Mouse (Mus musculus) C2C12 (cell line): ENCODE data around the gene Hist1h3b. TPM values are rescaled to one million over a fixed set of nuclear protein-coding genes. Genes with fewer than 3 reads are reported as not detected.
"Not testable (repeated sequence)": the region's sequence is repeated elsewhere in the genome, so short reads cannot be mapped to it uniquely, and the experiment has no call there.

Source experiments
- H3K27me3 ChIP-seq: one replicate; pipeline ENCODE4 v1.6.1; 2011; ENCODE audit not compliant: control insufficient read depth, insufficient read depth, insufficient read length
- H3K36me3 ChIP-seq: one replicate; pipeline ENCODE4 v1.6.1; 2011; ENCODE audit not compliant: control insufficient read depth, insufficient read depth
- H3K4me3 ChIP-seq: one replicate; pipeline ENCODE4 v1.5.1; 2011; ENCODE audit warnings: mild to moderate bottlenecking, control low read depth; ENCODE audit not compliant: poor library complexity, insufficient read depth, severe bottlenecking
- H3K79me2 ChIP-seq: one replicate; pipeline ENCODE4 v1.6.1; 2011; ENCODE audit not compliant: control insufficient read depth, insufficient read depth
- H3K79me3 ChIP-seq: one replicate; pipeline ENCODE4 v1.6.1; 2011; ENCODE audit warnings: low read depth, control low read depth
- H3ac ChIP-seq: one replicate; pipeline ENCODE3; 2011; ENCODE audit warnings: low read depth; ENCODE audit not compliant: control insufficient read depth, insufficient read length
- CEBPB ChIP-seq: IDR thresholded peaks from one replicate; pipeline ENCODE4 v1.6.1; 2011; ENCODE audit warnings: low read depth, mild to moderate bottlenecking, control low read depth, moderate library complexity
- CTCF ChIP-seq: IDR thresholded peaks from one replicate; pipeline ENCODE4 v1.5.1; 2011; ENCODE audit not compliant: control insufficient read depth, insufficient read depth, insufficient read length
- FOSL1 ChIP-seq: IDR thresholded peaks from one replicate; pipeline ENCODE4 v1.8.0; 2011; ENCODE audit warnings: mild to moderate bottlenecking, low read length; ENCODE audit not compliant: poor library complexity, insufficient read depth, severe bottlenecking
- MAX ChIP-seq: IDR thresholded peaks from one replicate; pipeline ENCODE4 v1.6.1; 2011; ENCODE audit warnings: mild to moderate bottlenecking, control low read depth
- MYOD1 ChIP-seq: IDR thresholded peaks from one replicate; pipeline ENCODE4 v1.6.1; 2011; ENCODE audit warnings: low read depth; ENCODE audit not compliant: control insufficient read depth, insufficient read length
- MYOG ChIP-seq: IDR thresholded peaks from one replicate; pipeline ENCODE4 v1.6.1; 2011; ENCODE audit not compliant: control insufficient read depth, insufficient read length; ENCODE audit errors: extremely low read depth
- USF1 ChIP-seq: IDR thresholded peaks from one replicate; pipeline ENCODE4 v1.6.1; 2011; ENCODE audit warnings: low read depth, mild to moderate bottlenecking, control low read depth, moderate library complexity
- polyA plus RNA-seq: library from polyadenylated mRNA; unstranded; fragments of >200 nt; fragmentation: generic; extraction: Trizol; gene quantifications from one replicate; pipeline ENCODE4 v1.2.1, GENCODE M21; 2012; ENCODE audit warnings: missing spikeins

The Hist1h3b gene
- polyA plus RNA-seq, 1 experiment = 2.0 TPM

DNA sequence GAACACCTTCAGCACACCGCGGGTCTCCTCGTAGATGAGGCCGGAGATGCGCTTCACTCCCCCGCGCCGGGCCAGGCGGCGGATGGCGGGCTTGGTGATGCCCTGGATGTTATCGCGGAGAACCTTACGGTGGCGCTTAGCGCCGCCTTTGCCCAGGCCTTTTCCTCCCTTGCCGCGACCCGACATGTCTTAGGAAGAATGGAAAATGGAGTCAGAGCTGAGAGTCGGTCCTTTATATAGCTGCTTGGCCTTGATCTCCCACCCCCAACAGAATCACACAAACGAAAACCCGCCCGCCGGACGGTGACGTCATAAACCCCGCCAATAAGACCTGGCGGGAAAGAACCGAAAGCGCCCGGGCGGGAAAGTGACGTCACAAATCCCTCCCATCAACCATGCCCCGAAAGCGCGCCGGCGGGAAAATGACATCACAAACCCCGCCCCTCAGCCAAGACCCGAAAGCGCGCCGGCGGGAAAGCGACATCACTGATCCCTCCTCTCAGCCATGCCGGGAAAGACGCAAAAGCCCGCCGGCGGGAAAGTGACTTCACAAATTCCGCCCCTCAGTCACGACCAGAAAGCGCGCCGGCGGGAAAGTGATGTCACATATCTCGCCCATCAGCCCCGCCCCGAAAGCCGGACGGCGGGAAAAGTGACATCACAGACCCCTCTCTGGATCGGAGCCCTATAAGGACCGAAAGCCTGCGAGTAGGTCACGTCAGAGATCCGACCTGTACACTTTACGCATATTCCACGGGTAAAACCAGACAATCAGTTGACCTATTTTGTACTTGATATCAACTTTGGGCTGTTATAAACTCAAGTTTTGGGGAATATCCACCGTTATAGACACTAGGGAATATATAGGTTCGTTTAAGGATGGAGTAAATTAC, 9.2 kb downstream of the Hist1h3b start, which contains the start of gene Hist1h4a:
Hist1h4a (minus strand) TSS at position 259 of the 893 bp plus-strand sequence.
- H3K79me2 ChIP-seq = no peaks in the 10 kb centered on the region
- H3K79me3 ChIP-seq = no peaks in the 10 kb centered on the region
- TF ChIP-seq USF1 = no peak
- TF ChIP-seq MYOD1 = no peak
- TF ChIP-seq FOSL1 = no peak
- TF ChIP-seq CEBPB = no peak
- TF ChIP-seq MYOG = no peak
- TF ChIP-seq CTCF = no peak
- no peak for TF ChIP-seq MAX
- H3K27me3 ChIP-seq = no peaks in the 10 kb centered on the region
- peak within 1 kb of the TSS; percentile 38 for H3ac ChIP-seq
- H3K36me3 ChIP-seq = no peaks in the 10 kb centered on the region
- H3K4me3 ChIP-seq = peak within 1 kb of the TSS; percentile 24

DNA sequence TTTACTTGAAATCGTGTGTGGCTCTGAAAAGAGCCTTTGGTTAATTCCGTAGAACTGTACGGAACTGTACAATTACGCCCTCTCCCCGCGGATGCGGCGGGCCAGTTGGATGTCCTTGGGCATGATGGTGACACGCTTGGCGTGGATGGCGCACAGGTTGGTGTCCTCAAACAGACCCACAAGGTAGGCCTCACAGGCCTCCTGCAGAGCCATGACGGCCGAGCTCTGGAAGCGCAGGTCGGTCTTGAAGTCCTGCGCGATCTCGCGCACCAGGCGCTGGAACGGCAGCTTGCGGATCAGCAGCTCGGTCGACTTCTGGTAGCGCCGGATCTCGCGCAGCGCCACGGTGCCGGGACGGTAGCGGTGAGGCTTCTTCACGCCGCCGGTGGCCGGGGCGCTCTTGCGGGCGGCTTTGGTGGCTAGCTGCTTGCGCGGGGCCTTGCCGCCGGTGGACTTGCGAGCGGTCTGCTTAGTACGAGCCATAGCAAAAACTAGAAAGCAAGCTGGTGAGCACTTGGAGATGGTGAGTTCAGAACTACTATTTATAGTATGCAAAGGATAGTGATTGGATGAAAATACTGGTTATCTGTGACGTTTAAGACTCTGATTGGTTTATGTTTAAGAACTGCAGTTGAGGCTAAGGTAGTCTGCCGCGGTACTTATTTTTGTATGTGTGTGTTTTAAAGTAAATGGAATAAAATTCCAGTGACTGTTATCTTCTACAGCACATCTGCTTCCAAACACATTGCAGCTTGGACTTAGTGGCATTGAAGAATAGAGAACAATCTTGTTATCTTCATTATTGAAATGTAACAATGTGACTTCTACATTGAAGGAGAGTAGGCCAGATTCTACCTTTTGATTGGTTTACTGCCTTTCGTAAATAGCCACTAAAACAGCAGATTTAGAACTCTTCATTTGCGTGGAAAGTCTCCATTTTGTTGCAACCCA, 10.1 kb downstream of the Hist1h3b start, which contains the start of gene Hist1h3a:
Hist1h3a (minus strand) TSS at position 516 of the 951 bp plus-strand sequence.
- Histone ChIP-seq H3K4me3 (peak within 1 kb of the TSS; percentile 24), H3ac (peak within 1 kb of the TSS; percentile 38)
- H3K79me3 ChIP-seq, H3K79me2 ChIP-seq, H3K36me3 ChIP-seq, H3K27me3 ChIP-seq: not testable (repeated sequence)

DNA sequence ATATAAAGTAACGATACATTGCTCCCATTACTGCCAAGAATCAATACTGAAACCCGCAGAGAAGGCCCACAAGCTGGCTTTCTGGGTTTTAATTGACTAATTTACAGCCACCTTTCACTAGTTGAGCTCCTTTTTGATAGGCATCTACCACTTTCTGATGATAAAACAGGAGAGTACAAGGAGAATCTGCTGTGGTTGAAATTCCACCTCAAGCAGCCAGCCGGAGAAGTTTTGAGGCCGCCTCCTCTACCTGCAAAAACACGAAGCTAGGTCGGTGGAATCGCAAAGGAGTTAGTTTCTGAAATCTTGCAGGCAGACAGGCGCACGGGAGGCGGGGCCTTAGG, 11.1 kb downstream of the Hist1h3b start:
- Histone ChIP-seq H3ac (no peak overlapping the region), H3K36me3 (no peaks in the 10 kb centered on the region), H3K27me3 (no peaks in the 10 kb centered on the region), H3K79me3 (no peaks in the 10 kb centered on the region), H3K79me2 (no peaks in the 10 kb centered on the region), H3K4me3 (peak overlapping the region; percentile 23)
- TF ChIP-seq CTCF (no peak), MYOD1 (no peak), USF1 (no peak), FOSL1 (no peak), MAX (no peak), MYOG (no peak), CEBPB (no peak)

DNA sequence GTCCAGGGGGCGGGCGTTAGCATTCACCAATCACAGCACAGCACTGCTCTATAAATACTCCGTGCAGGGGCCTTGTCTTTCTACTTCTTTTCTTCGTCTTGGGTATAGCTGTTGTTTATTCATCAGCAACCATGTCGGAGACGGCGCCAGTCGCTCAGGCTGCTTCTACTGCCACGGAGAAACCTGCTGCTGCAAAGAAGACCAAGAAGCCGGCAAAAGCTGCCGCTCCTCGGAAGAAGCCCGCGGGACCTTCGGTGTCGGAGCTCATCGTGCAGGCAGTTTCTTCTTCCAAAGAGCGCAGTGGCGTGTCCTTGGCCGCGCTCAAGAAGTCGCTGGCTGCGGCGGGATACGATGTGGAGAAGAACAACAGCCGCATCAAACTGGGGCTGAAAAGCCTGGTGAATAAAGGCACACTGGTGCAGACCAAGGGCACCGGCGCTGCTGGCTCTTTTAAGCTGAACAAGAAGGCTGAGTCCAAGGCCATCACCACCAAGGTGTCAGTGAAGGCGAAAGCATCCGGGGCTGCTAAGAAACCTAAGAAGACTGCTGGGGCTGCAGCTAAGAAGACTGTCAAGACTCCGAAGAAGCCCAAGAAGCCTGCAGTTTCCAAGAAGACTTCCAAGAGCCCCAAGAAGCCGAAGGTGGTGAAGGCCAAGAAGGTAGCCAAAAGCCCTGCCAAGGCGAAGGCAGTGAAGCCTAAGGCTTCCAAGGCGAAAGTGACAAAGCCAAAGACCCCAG, 11.7 kb downstream of the Hist1h3b start, which contains the start of gene Hist1h1a:
Hist1h1a (plus strand) TSS at position 81 of the 738 bp plus-strand sequence.
- Histone ChIP-seq H3ac (no peak within 1 kb of the TSS), H3K4me3 (peak within 1 kb of the TSS; percentile 23)

More for the DNA sequence above, 11.7 kb downstream of the Hist1h3b start, which contains the start of gene Hist1h1a:
- Histone ChIP-seq H3K27me3 (no peaks in the 10 kb centered on the region), H3K79me2 (no peaks in the 10 kb centered on the region), H3K79me3 (no peaks in the 10 kb centered on the region), H3K36me3 (no peaks in the 10 kb centered on the region)
- TF ChIP-seq USF1 (no peak), MYOG (no peak), MAX (no peak), MYOD1 (no peak), CTCF (no peak), FOSL1 (no peak), CEBPB (no peak)
